Comparison of ENCODE assay signal across 10 mouse cellular contexts in genomic region chr4:134480864-134481263, GRCm38 (mm10). TPM values are rescaled to one million over a fixed set of nuclear protein-coding genes. Genes with fewer than 3 reads are reported as not detected.
A peak's percentile ranks its signal among the peaks of the same experiment; 100 is the strongest.
DNase-seq lines count a peak whose midpoint lies in the region; ATAC-seq and TF ChIP-seq lines count a peak whose summit lies in the region.
"Had no signal": no experiment of that assay in that cellular context is flagged by ENCODE, and none has a peak within 500 bp of the region (broad histone marks: within the 10 kb centered on the region; RNA-seq: fewer than 3 reads in every experiment).

No protein-coding gene starts in this region.

- ATAC-seq in forebrain, embryonic 16.5 days, result peak; percentile 11; the same call in 1 of the 2 replicates
- ATAC-seq in intestine, postnatal 0 days, result peak; percentile 37
- no peak; the same call in 1 of the 2 replicates for ATAC-seq in liver, embryonic 13.5 days (ENCODE audit: low read depth)

- WGBS in forebrain, embryonic 16.5 days, result 22% methylated on average over 6 of the region's 6 CpGs
- 25% methylated on average over 6 of the region's 6 CpGs for WGBS in intestine, postnatal 0 days
- WGBS in liver, embryonic 13.5 days (ENCODE audit: insufficient replicate concordance), result 15% methylated on average over 6 of the region's 6 CpGs

- H3K36me3 ChIP-seq in forebrain, embryonic 16.5 days (ENCODE audit: control insufficient read depth, insufficient read depth), result peaks cover 10% of the 10 kb centered on the region
- no peaks in the 10 kb centered on the region; the same call in 1 of the 2 replicates for H3K36me3 ChIP-seq in intestine, postnatal 0 days (ENCODE audit: control insufficient read depth, insufficient read depth)
- peaks cover 9% of the 10 kb centered on the region for H3K36me3 ChIP-seq in liver, embryonic 13.5 days

- peak; percentile 75 for DNase-seq in 3T3-L1 (ENCODE audit: low read depth, low spot score)
- DNase-seq in CD4-positive, CD25-positive, alpha-beta regulatory T cell, adult 2 months (ENCODE audit: low read depth, low spot score), result peak; percentile 86
- DNase-seq in brain, embryonic 14.5 days (ENCODE audit: low read depth), result peak; percentile 77
- DNase-seq in liver, embryonic 13.5 days, result peak; percentile 49
- peak; percentile 74 for DNase-seq in ovary, postnatal 36 days (ENCODE audit: low spot score)
- DNase-seq in thymus, postnatal 4 days, result peak; percentile 89

- TF ChIP-seq POLR2A in brain, embryonic 14.5 days (IDR thresholded peaks at IDR 0.05; ENCODE audit: borderline replicate concordance, extremely low read depth, insufficient read depth, insufficient read length, poor library complexity, severe bottlenecking), result no peak

- 0 out of 2 replicates have a peak, but pooled peaks cover 2% of the 10 kb centered on the region for H3K27me3 ChIP-seq in forebrain, embryonic 16.5 days (replicated peaks; ENCODE audit: control insufficient read depth, insufficient read depth, low read length)
- no peaks in the 10 kb centered on the region for H3K27me3 ChIP-seq in intestine, postnatal 0 days (replicated peaks; ENCODE audit: control insufficient read depth, insufficient read depth, low read length)
- peaks cover 21% of the 10 kb centered on the region for H3K27me3 ChIP-seq in liver, embryonic 13.5 days
- H3K27me3 ChIP-seq: hindbrain, embryonic 15.5 days; stomach, embryonic 15.5 days had no signal

- no peaks in the 10 kb centered on the region for H3K9me3 ChIP-seq in forebrain, embryonic 16.5 days (ENCODE audit: control insufficient read depth, low read length)
- H3K9me3 ChIP-seq in intestine, postnatal 0 days (ENCODE audit: control insufficient read depth), result no peaks in the 10 kb centered on the region
- no peaks in the 10 kb centered on the region for H3K9me3 ChIP-seq in liver, embryonic 13.5 days (replicated peaks)
- H3K9me3 ChIP-seq: hindbrain, embryonic 15.5 days; stomach, embryonic 15.5 days had no signal

- H3K4me3 ChIP-seq in forebrain, embryonic 16.5 days (replicated peaks; ENCODE audit: low read length), result no peak overlapping the region
- H3K4me3 ChIP-seq in intestine, postnatal 0 days (ENCODE audit: low read depth, low read length), result no peak overlapping the region
- no peak overlapping the region for H3K4me3 ChIP-seq in liver, embryonic 13.5 days (replicated peaks)
- H3K4me3 ChIP-seq: hindbrain, embryonic 15.5 days; stomach, embryonic 15.5 days had no signal

- H3K27ac ChIP-seq in forebrain, embryonic 16.5 days (ENCODE audit: low read length), result no peak overlapping the region
- no peak overlapping the region for H3K27ac ChIP-seq in intestine, postnatal 0 days (ENCODE audit: low read depth, low read length)
- H3K27ac ChIP-seq in liver, embryonic 13.5 days, result no peak overlapping the region
- H3K27ac ChIP-seq: hindbrain, embryonic 15.5 days; stomach, embryonic 15.5 days had no signal

- no peak overlapping the region for H3K4me2 ChIP-seq in forebrain, embryonic 16.5 days (ENCODE audit: low read length)
- H3K4me2 ChIP-seq in intestine, postnatal 0 days (replicated peaks; ENCODE audit: low read depth), result no peak overlapping the region
- H3K4me2 ChIP-seq in liver, embryonic 13.5 days, result no peak overlapping the region
- H3K4me2 ChIP-seq: hindbrain, embryonic 15.5 days; stomach, embryonic 15.5 days had no signal

- peak; percentile 96 for TF ChIP-seq CTCF in brain, embryonic 14.5 days (IDR thresholded peaks at IDR 0.05; ENCODE audit: borderline replicate concordance, extremely low read depth, insufficient read depth, insufficient read length)
- TF ChIP-seq CTCF in intestine, postnatal 0 days (IDR thresholded peaks at IDR 0.05; ENCODE audit: low read depth), result peak; percentile 93

- no peak overlapping the region for H3K9ac ChIP-seq in forebrain, embryonic 16.5 days (replicated peaks; ENCODE audit: low read depth, low read length)
- no peak overlapping the region for H3K9ac ChIP-seq in intestine, postnatal 0 days (ENCODE audit: low read depth, low read length)
- no peak overlapping the region for H3K9ac ChIP-seq in liver, embryonic 13.5 days
- H3K9ac ChIP-seq: hindbrain, embryonic 15.5 days; stomach, embryonic 15.5 days had no signal

- peaks cover 9% of the 10 kb centered on the region for H3K4me1 ChIP-seq in forebrain, embryonic 16.5 days (replicated peaks; ENCODE audit: control insufficient read depth, insufficient read depth, low read length)
- no peaks in the 10 kb centered on the region; the same call in 1 of the 2 replicates for H3K4me1 ChIP-seq in intestine, postnatal 0 days (replicated peaks; ENCODE audit: control insufficient read depth, insufficient read depth, low read length)
- peaks cover 9% of the 10 kb centered on the region; the same call in 1 of the 2 replicates for H3K4me1 ChIP-seq in liver, embryonic 13.5 days (replicated peaks)

RNA-seq across cellular contexts. Expression of gene Stmn1, which starts 12.7 kb away (rescaled TPM):
- 1,070 and 2,202 TPM in 2 replicates for polyA plus RNA-seq in brain, embryonic 14.5 days (2012; rRNA removed)
- 7,901 and 8,250 TPM in 2 replicates for polyA plus RNA-seq in forebrain, embryonic 16.5 days (2015; fragmentation: Nextera tagmentation; extraction: Ambion mirVana)
- 398 and 412 TPM in 2 replicates for polyA plus RNA-seq in intestine, postnatal 0 days (2015; fragmentation: Nextera tagmentation; extraction: Ambion mirVana)
- polyA plus RNA-seq in liver, embryonic 13.5 days (2015; fragmentation: Nextera tagmentation; extraction: Ambion mirVana), result 514 and 581 TPM in 2 replicates

RNA-seq across cellular contexts. Expression of gene Paqr7, which starts 15.6 kb away (rescaled TPM):
- 19.6 and 21.3 TPM in 2 replicates for polyA plus RNA-seq in brain, embryonic 14.5 days (2012; rRNA removed)
- polyA plus RNA-seq in forebrain, embryonic 16.5 days (2015; fragmentation: Nextera tagmentation; extraction: Ambion mirVana), result 14.4 and 14.7 TPM in 2 replicates
- polyA plus RNA-seq in intestine, postnatal 0 days (2015; fragmentation: Nextera tagmentation; extraction: Ambion mirVana), result 62.6 and 70.3 TPM in 2 replicates
- 6.5 and 7.4 TPM in 2 replicates for polyA plus RNA-seq in liver, embryonic 13.5 days (2015; fragmentation: Nextera tagmentation; extraction: Ambion mirVana)

RNA-seq across cellular contexts. Expression of gene Aunip, which starts 29.9 kb away (rescaled TPM):
- 2.8 and 3.9 TPM in 2 replicates for polyA plus RNA-seq in brain, embryonic 14.5 days (2012; rRNA removed)
- polyA plus RNA-seq in forebrain, embryonic 16.5 days (2015; fragmentation: Nextera tagmentation; extraction: Ambion mirVana), result 4.2 and 4.4 TPM in 2 replicates
- 3.8 TPM in 2 replicates for polyA plus RNA-seq in intestine, postnatal 0 days (2015; fragmentation: Nextera tagmentation; extraction: Ambion mirVana)
- polyA plus RNA-seq in liver, embryonic 13.5 days (2015; fragmentation: Nextera tagmentation; extraction: Ambion mirVana), result 25.4 and 30.6 TPM in 2 replicates

RNA-seq across cellular contexts. Expression of gene Mtfr1l, which starts 54.3 kb away (rescaled TPM):
- polyA plus RNA-seq in brain, embryonic 14.5 days (2012; rRNA removed), result 152 and 168 TPM in 2 replicates
- polyA plus RNA-seq in forebrain, embryonic 16.5 days (2015; fragmentation: Nextera tagmentation; extraction: Ambion mirVana), result 166 and 180 TPM in 2 replicates
- 84.5 and 88.1 TPM in 2 replicates for polyA plus RNA-seq in intestine, postnatal 0 days (2015; fragmentation: Nextera tagmentation; extraction: Ambion mirVana)
- 53.7 and 59.2 TPM in 2 replicates for polyA plus RNA-seq in liver, embryonic 13.5 days (2015; fragmentation: Nextera tagmentation; extraction: Ambion mirVana)
